Mouse (Mus musculus) kidney, postnatal 0 days (tissue): ENCODE data around the gene Cnksr3. TPM values are rescaled to one million over a fixed set of nuclear protein-coding genes. Genes with fewer than 3 reads are reported as not detected.

Experiments
- ATAC-seq: fragments of 200-750 bp; cut with Nextera tagmentation; replicated peaks from 2 replicates; pipeline ENCODE4 v1.8.0; 2017; ENCODE audit warnings: low read depth, moderate number of reproducible peaks, moderate TSS enrichment, moderate library complexity; ENCODE audit not compliant: low FRiP score
- DNase-seq: peaks from one replicate; pipeline ENCODE4 v3.0.0-alpha.2; 2016; ENCODE audit warnings: low spot score
- H3K27ac ChIP-seq: fragments of 300-500 bp; sonication (generic); 2 replicates; pipeline ENCODE4 v1.5.1; 2014; ENCODE audit warnings: mild to moderate bottlenecking
- H3K27me3 ChIP-seq: fragments of 300-500 bp; sonication (generic); 2 replicates; pipeline ENCODE4 v1.6.1; 2014; ENCODE audit warnings: low read length, mixed read lengths; ENCODE audit not compliant: insufficient read depth
- H3K36me3 ChIP-seq: fragments of 300-500 bp; sonication (generic); 2 replicates; pipeline ENCODE4 v1.6.1; 2014; ENCODE audit warnings: low read length, mixed read lengths; ENCODE audit not compliant: insufficient read depth
- H3K4me1 ChIP-seq: fragments of 300-500 bp; sonication (generic); replicated peaks from 2 replicates; pipeline ENCODE4 v1.6.1; 2014; ENCODE audit warnings: antibody characterized with exemption, low read length, mixed read lengths; ENCODE audit not compliant: insufficient read depth
- H3K4me2 ChIP-seq: fragments of 300-500 bp; sonication (generic); 2 replicates; pipeline ENCODE4 v1.6.1; 2014; ENCODE audit warnings: mild to moderate bottlenecking, low read length, moderate library complexity, mixed read lengths
- H3K4me3 ChIP-seq: fragments of 300-500 bp; sonication (generic); replicated peaks from 2 replicates; pipeline ENCODE4 v1.5.1; 2014; ENCODE audit warnings: low read depth, low read length
- H3K9ac ChIP-seq: fragments of 300-500 bp; sonication (generic); 2 replicates; pipeline ENCODE4 v1.6.1; 2014; ENCODE audit warnings: low read depth, low read length
- H3K9me3 ChIP-seq: fragments of 300-500 bp; sonication (generic); replicated peaks from 2 replicates; pipeline ENCODE4 v1.6.1; 2016; ENCODE audit warnings: low read length, inconsistent platforms, mixed read lengths
- CTCF ChIP-seq: IDR thresholded peaks from 2 replicates; pipeline ENCODE4 v1.5.1; 2016; ENCODE audit warnings: antibody characterized with exemption, low read depth, mild to moderate bottlenecking, moderate library complexity
- WGBS: fragments of 180-500 bp; shearing (Covaris S2); extraction: QIAGEN DNeasy Blood & Tissue Kit; methylation state at CpG from one replicate; pipeline ENCODE4 v1.1.7; 2014; 5-methylcytosine and 5-hydroxymethylcytosine counted together
- polyA plus RNA-seq: library from polyadenylated mRNA; unstranded; fragments of >200 nt; fragmentation: Nextera tagmentation; extraction: Ambion mirVana; gene quantifications from 2 replicates; pipeline ENCODE4 v1.2.1, GENCODE M21; 2015

Cnksr3 gene
- polyA plus RNA-seq, 1 experiment from 2014 or later: 18.3 TPM

- DNase-seq (no peak), ATAC-seq (no peak)
- Histone ChIP-seq H3K27ac (no peak overlapping the region), H3K4me1 (peaks cover 5% of the 10 kb centered on the region; the same call in 1 of the 2 replicates), H3K4me3 (no peak overlapping the region), H3K9ac (no peak overlapping the region), H3K27me3 (no peaks in the 10 kb centered on the region), H3K9me3 (no peaks in the 10 kb centered on the region), H3K36me3 (no peaks in the 10 kb centered on the region), H3K4me2 (no peak overlapping the region)
- TF ChIP-seq CTCF: no peak
- 69% methylated on average over 6 of the region's 6 CpGs for WGBS
Observed at GRCm38 (mm10) chr10:7197733-7198132, 14.3 kb downstream of the Cnksr3 start.

- Histone ChIP-seq H3K27me3 (no peaks in the 10 kb centered on the region), H3K9me3 (no peaks in the 10 kb centered on the region), H3K9ac (no peak overlapping the region), H3K27ac (no peak overlapping the region), H3K4me3 (no peak overlapping the region), H3K36me3 (no peaks in the 10 kb centered on the region), H3K4me2 (no peak overlapping the region), H3K4me1 (peaks cover 5% of the 10 kb centered on the region)
- DNase-seq (no peak), ATAC-seq (no peak)
- TF ChIP-seq CTCF: no peak
- 76% methylated on average over 8 of the region's 8 CpGs for WGBS
Observed at GRCm38 (mm10) chr10:7196668-7197400, 15.2 kb downstream of the Cnksr3 start.

- Histone ChIP-seq H3K27me3 (no peaks in the 10 kb centered on the region), H3K4me3 (no peak overlapping the region), H3K27ac (no peak overlapping the region), H3K4me2 (no peak overlapping the region), H3K4me1 (peaks cover 5% of the 10 kb centered on the region), H3K9ac (no peak overlapping the region), H3K9me3 (no peaks in the 10 kb centered on the region), H3K36me3 (no peaks in the 10 kb centered on the region)
- 73% methylated on average over 6 of the region's 6 CpGs for WGBS
- DNase-seq (no peak), ATAC-seq (no peak)
- TF ChIP-seq CTCF: no peak
Observed at GRCm38 (mm10) chr10:7195927-7196326, 16.1 kb downstream of the Cnksr3 start.

- Histone ChIP-seq H3K9me3 (no peaks in the 10 kb centered on the region), H3K27me3 (no peaks in the 10 kb centered on the region), H3K27ac (peak overlapping the region; percentile 47; the same call in 1 of the 2 replicates), H3K4me3 (no peak overlapping the region), H3K4me1 (peaks cover 22% of the 10 kb centered on the region), H3K4me2 (no peak overlapping the region), H3K9ac (no peak overlapping the region), H3K36me3 (no peaks in the 10 kb centered on the region)
- peak; percentile 76 for ATAC-seq
- no peak for DNase-seq
- no peak for TF ChIP-seq CTCF
- 64% methylated on average over 9 of the region's 9 CpGs for WGBS
Observed at GRCm38 (mm10) chr10:7191721-7192413, 20.2 kb downstream of the Cnksr3 start.

GRCm38 (mm10) chr10:7189194-7189593, 22.8 kb downstream of the Cnksr3 start:
- no peak for TF ChIP-seq CTCF
- DNase-seq: no peak
- H3K27ac ChIP-seq: no peak overlapping the region
- no peak for ATAC-seq
- H3K9ac ChIP-seq: no peak overlapping the region
- H3K9me3 ChIP-seq: no peaks in the 10 kb centered on the region
- no peaks in the 10 kb centered on the region for H3K27me3 ChIP-seq
- WGBS: 73% methylated on average over 6 of the region's 6 CpGs
- no peak overlapping the region for H3K4me2 ChIP-seq
- no peaks in the 10 kb centered on the region for H3K36me3 ChIP-seq
- H3K4me1 ChIP-seq: peaks cover 17% of the 10 kb centered on the region; the same call in 1 of the 2 replicates
- no peak overlapping the region for H3K4me3 ChIP-seq

GRCm38 (mm10) chr10:7187881-7188280, 24.2 kb downstream of the Cnksr3 start:
- no peak for TF ChIP-seq CTCF
- WGBS: 11% methylated on average over 7 of the region's 7 CpGs
- H3K4me2 ChIP-seq: 0 out of 2 replicates have a peak overlapping the region, but pooled peaks have one; percentile 0
- ATAC-seq (no peak), DNase-seq (peak; percentile 80)
- no peaks in the 10 kb centered on the region for H3K36me3 ChIP-seq
- H3K4me1 ChIP-seq: peaks cover 25% of the 10 kb centered on the region
- H3K9ac ChIP-seq: no peak overlapping the region
- no peaks in the 10 kb centered on the region for H3K27me3 ChIP-seq
- no peak overlapping the region for H3K4me3 ChIP-seq
- H3K27ac ChIP-seq: peak overlapping the region; percentile 58; the same call in 1 of the 2 replicates
- no peaks in the 10 kb centered on the region for H3K9me3 ChIP-seq
